Mouse (Mus musculus): ENCODE measurements around the gene P3h1. TPM values are rescaled to one million over a fixed set of nuclear protein-coding genes. Genes with fewer than 3 reads are reported as not detected.
A peak's percentile ranks its signal among the peaks of the same experiment; 100 is the strongest.
"Not testable (repeated sequence)": the region's sequence is repeated elsewhere in the genome, so short reads cannot be mapped to it uniquely, and the experiment has no call there.

The P3h1 gene
- polyA plus RNA-seq, 1 experiment: 16.0 TPM

DNA sequence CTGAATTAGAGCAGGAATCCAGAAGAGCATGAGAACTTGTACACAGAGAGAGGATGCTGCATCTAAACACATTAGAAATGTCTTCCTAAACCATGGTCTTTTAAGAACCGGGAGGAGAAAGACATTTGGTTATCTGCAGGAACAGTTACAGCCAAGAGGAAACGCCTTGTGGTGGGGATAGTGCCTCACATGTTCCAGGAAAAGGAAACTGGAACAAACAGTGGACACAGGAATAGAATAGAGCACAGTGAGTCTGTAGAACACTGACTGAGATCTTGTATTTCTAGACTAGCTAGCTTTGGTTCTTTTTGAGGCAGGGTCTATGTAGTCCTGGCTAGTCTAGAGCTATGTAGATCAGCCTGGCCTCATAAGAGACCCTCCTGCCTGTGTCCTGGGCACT, 42.5 kb downstream of the P3h1 start:
- H3K27me3 ChIP-seq (replicated peaks; ENCODE audit: control insufficient read depth, insufficient read depth, low read length): no peaks in the 10 kb centered on the region
- DNase-seq: peak; percentile 56
- 70% methylated on average over 2 of the region's 2 CpGs for WGBS
- no peaks in the 10 kb centered on the region for H3K4me1 ChIP-seq (ENCODE audit: control insufficient read depth, insufficient read depth, low read length)
- peak overlapping the region; percentile 67 for H3K27ac ChIP-seq (ENCODE audit: insufficient read depth, low read depth, low read length)
- no peak overlapping the region for H3K4me3 ChIP-seq (ENCODE audit: insufficient read depth, low read depth, low read length)
- no peak for TF ChIP-seq CTCF (conservative IDR thresholded peaks at IDR 0.05; ENCODE audit: insufficient read depth, insufficient read length, low read depth, low read length)
- TF ChIP-seq POLR2A (IDR thresholded peaks at IDR 0.05; ENCODE audit: low read depth, low read length): no peak
- peaks cover 13% of the 10 kb centered on the region for H3K36me3 ChIP-seq (ENCODE audit: control insufficient read depth, insufficient read depth, low read length)

DNA sequence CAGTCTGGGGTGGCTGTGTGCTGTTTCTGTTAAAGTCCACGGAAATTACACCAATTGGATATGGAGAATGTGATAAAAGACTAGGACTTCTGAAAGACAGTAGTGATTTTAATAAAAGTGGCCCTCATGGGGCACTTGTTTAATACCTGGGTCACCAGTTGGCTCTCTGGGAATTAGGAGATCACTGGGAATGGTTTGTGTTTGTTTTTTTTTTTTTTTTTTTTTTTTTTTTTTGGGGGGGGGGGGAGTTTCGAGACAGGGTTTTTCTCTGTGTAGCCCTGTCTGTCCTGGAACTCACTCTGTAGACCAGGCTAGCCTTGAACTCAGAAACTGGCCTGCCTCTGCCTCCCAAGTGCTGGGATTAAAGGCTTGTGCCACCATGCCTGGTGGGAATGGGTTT, 43.0 kb downstream of the P3h1 start:
- H3K27ac ChIP-seq (ENCODE audit: insufficient read depth, low read depth, low read length): peak overlapping the region; percentile 67
- 81% methylated on average over 2 of the region's 2 CpGs for WGBS
- no peaks in the 10 kb centered on the region for H3K27me3 ChIP-seq (replicated peaks; ENCODE audit: control insufficient read depth, insufficient read depth, low read length)
- DNase-seq: no peak
- TF ChIP-seq CTCF (conservative IDR thresholded peaks at IDR 0.05; ENCODE audit: insufficient read depth, insufficient read length, low read depth, low read length) (no peak), POLR2A (IDR thresholded peaks at IDR 0.05; ENCODE audit: low read depth, low read length) (no peak)
- no peaks in the 10 kb centered on the region for H3K4me1 ChIP-seq (ENCODE audit: control insufficient read depth, insufficient read depth, low read length)
- H3K36me3 ChIP-seq (ENCODE audit: control insufficient read depth, insufficient read depth, low read length): peaks cover 13% of the 10 kb centered on the region
- H3K4me3 ChIP-seq (ENCODE audit: insufficient read depth, low read depth, low read length): no peak overlapping the region

DNA sequence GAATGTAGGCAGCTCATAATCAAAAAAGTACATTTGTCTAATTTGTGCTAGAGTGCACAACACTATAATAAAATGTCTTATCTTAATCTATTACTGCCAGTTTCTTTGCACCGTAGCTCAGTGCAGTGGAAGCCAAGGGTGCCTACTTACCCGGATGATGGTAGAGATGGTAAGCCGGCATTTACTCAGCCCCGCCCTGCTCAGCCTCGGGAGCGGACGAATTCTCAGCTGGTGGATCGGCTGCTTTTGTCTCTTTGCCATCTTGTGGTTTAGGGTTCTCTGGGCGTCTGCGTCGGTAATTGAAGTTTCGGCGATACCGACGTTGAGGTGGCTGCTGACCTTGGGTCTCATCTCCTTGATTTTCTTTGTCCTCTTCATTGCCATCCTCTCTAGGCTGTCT, 46.1 kb downstream of the P3h1 start:
- H3K27me3 ChIP-seq (replicated peaks; ENCODE audit: control insufficient read depth, insufficient read depth, low read length); H3K27ac ChIP-seq (ENCODE audit: insufficient read depth, low read depth, low read length); H3K4me3 ChIP-seq (ENCODE audit: insufficient read depth, low read depth, low read length); H3K4me1 ChIP-seq (ENCODE audit: control insufficient read depth, insufficient read depth, low read length); DNase-seq: not testable (repeated sequence)
- H3K36me3 ChIP-seq (ENCODE audit: control insufficient read depth, insufficient read depth, low read length): peaks cover 15% of the 10 kb centered on the region
- 87% methylated on average over 15 of the region's 15 CpGs for WGBS

DNA sequence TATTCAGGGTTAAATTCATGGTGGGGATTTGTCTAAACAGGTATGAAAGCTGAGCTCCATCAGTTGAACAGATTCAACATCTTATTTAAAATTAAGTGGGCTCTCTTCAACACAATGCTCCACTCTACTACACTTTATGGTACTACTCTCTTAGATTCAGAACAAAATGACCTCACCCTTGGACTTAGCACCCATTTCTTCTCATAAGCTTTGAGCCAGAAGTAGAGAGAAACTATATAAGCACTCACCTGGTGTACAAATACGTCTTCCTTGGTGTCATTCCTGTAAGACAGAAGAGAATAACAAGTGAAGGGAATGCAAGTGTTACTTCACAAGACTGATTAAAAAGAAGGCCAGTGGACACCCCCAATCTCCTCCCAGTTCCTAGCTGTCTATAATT, 52.1 kb downstream of the P3h1 start:
- peaks cover 12% of the 10 kb centered on the region for H3K4me1 ChIP-seq (ENCODE audit: control insufficient read depth, insufficient read depth, low read length)
- no peak for TF ChIP-seq POLR2A (IDR thresholded peaks at IDR 0.05; ENCODE audit: low read depth, low read length)
- WGBS: 50% methylated on average over 1 of the region's 1 CpGs
- H3K27me3 ChIP-seq (replicated peaks; ENCODE audit: control insufficient read depth, insufficient read depth, low read length): no peaks in the 10 kb centered on the region
- DNase-seq: no peak
- H3K4me3 ChIP-seq (ENCODE audit: insufficient read depth, low read depth, low read length): no peak overlapping the region
- 0 out of 2 replicates have a peak overlapping the region, but pooled peaks have one; percentile 31 for H3K27ac ChIP-seq (ENCODE audit: insufficient read depth, low read depth, low read length)
- peaks cover 9% of the 10 kb centered on the region for H3K36me3 ChIP-seq (ENCODE audit: control insufficient read depth, insufficient read depth, low read length)

DNA sequence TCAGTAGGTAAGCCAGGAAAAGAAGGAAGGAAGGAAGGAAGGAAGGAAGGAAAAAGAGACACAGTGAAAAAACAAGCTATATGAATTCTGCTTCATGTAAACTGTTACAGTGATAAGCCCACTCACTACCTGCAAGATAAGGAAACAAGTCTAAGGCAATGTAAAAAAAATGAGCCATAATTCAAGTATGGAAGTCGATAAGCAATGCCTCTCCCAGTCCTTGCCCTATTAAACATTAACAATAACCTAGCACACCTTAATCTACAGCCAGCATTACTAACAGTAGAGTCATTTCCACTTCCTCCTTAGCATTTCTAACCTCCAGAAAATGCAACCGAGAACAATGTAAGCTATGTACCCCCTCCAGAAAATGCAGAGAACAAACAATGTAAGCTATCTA, 52.6 kb downstream of the P3h1 start:
- no peaks in the 10 kb centered on the region for H3K27me3 ChIP-seq (replicated peaks; ENCODE audit: control insufficient read depth, insufficient read depth, low read length)
- no peak for TF ChIP-seq CTCF (conservative IDR thresholded peaks at IDR 0.05; ENCODE audit: insufficient read depth, insufficient read length, low read depth, low read length)
- no peak for TF ChIP-seq POLR2A (IDR thresholded peaks at IDR 0.05; ENCODE audit: low read depth, low read length)
- H3K27ac ChIP-seq (ENCODE audit: insufficient read depth, low read depth, low read length): peak overlapping the region; percentile 31; the same call in 1 of the 2 replicates
- H3K36me3 ChIP-seq (ENCODE audit: control insufficient read depth, insufficient read depth, low read length): peaks cover 9% of the 10 kb centered on the region
- peaks cover 12% of the 10 kb centered on the region for H3K4me1 ChIP-seq (ENCODE audit: control insufficient read depth, insufficient read depth, low read length)
- 17% methylated on average over 2 of the region's 2 CpGs for WGBS
- H3K4me3 ChIP-seq (ENCODE audit: insufficient read depth, low read depth, low read length): no peak overlapping the region
- no peak for DNase-seq

DNA sequence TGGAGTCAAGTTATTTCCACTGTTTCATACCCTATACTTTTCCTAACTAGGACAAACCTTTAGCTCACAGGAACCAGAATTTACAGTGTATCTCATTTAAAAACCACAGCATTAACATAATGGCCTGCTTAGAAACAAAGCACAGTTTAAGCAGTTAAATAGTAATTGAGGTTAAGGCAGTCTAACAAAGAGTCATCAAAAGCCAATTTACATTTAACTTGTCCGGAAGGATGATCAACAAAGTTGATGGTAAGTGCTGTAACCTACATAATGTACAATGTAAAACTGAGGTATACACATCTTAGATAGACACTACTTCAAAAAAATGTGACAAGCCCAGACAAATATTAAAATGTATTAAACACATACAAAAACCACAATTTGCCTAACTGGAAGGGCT, 59.2 kb downstream of the P3h1 start:
- no peak for DNase-seq
- 37% methylated on average over 1 of the region's 1 CpGs for WGBS
- Histone ChIP-seq H3K36me3 (ENCODE audit: control insufficient read depth, insufficient read depth, low read length) (peaks cover 2% of the 10 kb centered on the region; the same call in 1 of the 2 replicates), H3K27me3 (replicated peaks; ENCODE audit: control insufficient read depth, insufficient read depth, low read length) (no peaks in the 10 kb centered on the region), H3K27ac (ENCODE audit: insufficient read depth, low read depth, low read length) (no peak overlapping the region), H3K4me1 (ENCODE audit: control insufficient read depth, insufficient read depth, low read length) (peaks cover 18% of the 10 kb centered on the region; the same call in 1 of the 2 replicates), H3K4me3 (ENCODE audit: insufficient read depth, low read depth, low read length) (no peak overlapping the region)
- TF ChIP-seq POLR2A (IDR thresholded peaks at IDR 0.05; ENCODE audit: low read depth, low read length): no peak
- no peak for TF ChIP-seq CTCF (conservative IDR thresholded peaks at IDR 0.05; ENCODE audit: insufficient read depth, insufficient read length, low read depth, low read length)

DNA sequence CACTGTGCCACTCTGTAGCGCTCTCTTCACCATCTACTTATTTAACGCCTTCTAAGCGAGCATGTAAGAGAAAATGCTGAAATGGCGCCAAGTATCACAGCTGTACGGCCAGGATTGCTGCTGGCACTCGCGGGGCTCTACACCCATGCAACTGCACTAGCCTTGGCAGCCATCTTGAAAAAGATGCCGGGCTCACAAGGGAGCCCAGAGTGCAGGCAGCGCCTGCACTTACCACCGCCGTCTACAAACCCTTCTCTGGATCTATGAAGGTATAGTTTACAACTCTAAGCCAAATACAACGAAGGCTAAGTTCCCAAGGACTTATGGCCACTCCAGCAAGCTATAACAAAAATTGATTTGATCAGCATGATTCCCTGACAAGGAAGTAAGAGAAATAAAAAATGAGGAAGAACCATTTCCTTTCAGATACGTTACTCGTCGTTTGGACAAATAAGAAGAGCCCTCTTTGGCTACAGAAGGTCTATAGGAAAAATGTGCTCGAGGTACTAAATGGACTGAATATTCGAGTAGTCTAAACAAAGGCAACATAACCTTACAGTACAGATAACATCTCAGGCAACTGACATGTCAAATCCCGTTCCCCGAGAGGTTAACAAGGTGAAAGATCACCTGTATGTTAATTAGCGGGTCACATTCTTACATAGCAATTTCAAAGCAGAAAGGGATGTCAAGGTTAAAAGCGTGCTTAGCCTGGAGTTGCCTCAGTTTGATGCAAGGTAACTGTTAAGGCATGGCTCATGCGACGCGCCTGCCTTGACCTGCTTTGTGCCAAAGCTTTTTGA, 60.3 kb downstream of the P3h1 start:
- Histone ChIP-seq H3K36me3 (ENCODE audit: control insufficient read depth, insufficient read depth, low read length) (peaks cover 2% of the 10 kb centered on the region; the same call in 1 of the 2 replicates), H3K4me1 (ENCODE audit: control insufficient read depth, insufficient read depth, low read length) (peaks cover 12% of the 10 kb centered on the region; the same call in 1 of the 2 replicates), H3K27ac (ENCODE audit: insufficient read depth, low read depth, low read length) (peak overlapping the region; percentile 43), H3K4me3 (ENCODE audit: insufficient read depth, low read depth, low read length) (peak overlapping the region; percentile 89), H3K27me3 (replicated peaks; ENCODE audit: control insufficient read depth, insufficient read depth, low read length) (no peaks in the 10 kb centered on the region)
- TF ChIP-seq POLR2A (IDR thresholded peaks at IDR 0.05; ENCODE audit: low read depth, low read length) (no peak), CTCF (conservative IDR thresholded peaks at IDR 0.05; ENCODE audit: insufficient read depth, insufficient read length, low read depth, low read length) (no peak)
- WGBS: under 1% methylated on average over 24 of the region's 24 CpGs
- peak; percentile 67 for DNase-seq
